Mouse (Mus musculus): ENCODE data around the gene Gins2. TPM values are rescaled to one million over a fixed set of nuclear protein-coding genes. Genes with fewer than 3 reads are reported as not detected.

Gins2 gene
- polyA plus RNA-seq, 1 experiment, result not detected

GRCm38 (mm10) chr8:120626461-120626860 is 37.4 kb upstream of the Gins2 start:
- WGBS, result 81% methylated on average over 11 of the region's 11 CpGs
- Histone ChIP-seq H3K27ac (ENCODE audit: insufficient read depth, low read depth, low read length) (no peak overlapping the region), H3K4me3 (ENCODE audit: insufficient read depth, low read depth, low read length) (no peak overlapping the region), H3K4me1 (ENCODE audit: control insufficient read depth, insufficient read depth, low read length) (peaks cover 4% of the 10 kb centered on the region)
- no peak for TF ChIP-seq POLR2A (IDR thresholded peaks at IDR 0.05; ENCODE audit: insufficient read depth, low read depth, low read length)
- no peak for TF ChIP-seq CTCF (IDR thresholded peaks at IDR 0.05; ENCODE audit: insufficient read depth, low read depth, low read length)

- WGBS, result 85% methylated on average over 2 of the region's 2 CpGs
- TF ChIP-seq CTCF (IDR thresholded peaks at IDR 0.05; ENCODE audit: insufficient read depth, low read depth, low read length) (no peak), POLR2A (IDR thresholded peaks at IDR 0.05; ENCODE audit: insufficient read depth, low read depth, low read length) (no peak)
- Histone ChIP-seq H3K4me3 (ENCODE audit: insufficient read depth, low read depth, low read length) (no peak overlapping the region), H3K27ac (ENCODE audit: insufficient read depth, low read depth, low read length) (no peak overlapping the region), H3K4me1 (ENCODE audit: control insufficient read depth, insufficient read depth, low read length) (peaks cover 2% of the 10 kb centered on the region; the same call in 1 of the 2 replicates)
Observed at GRCm38 (mm10) chr8:120623608-120624007, 34.5 kb upstream of the Gins2 start.

GRCm38 (mm10) chr8:120622161-120622560 is 33.1 kb upstream of the Gins2 start:
- Histone ChIP-seq H3K4me3 (ENCODE audit: insufficient read depth, low read depth, low read length) (no peak overlapping the region), H3K27ac (ENCODE audit: insufficient read depth, low read depth, low read length) (no peak overlapping the region), H3K4me1 (ENCODE audit: control insufficient read depth, insufficient read depth, low read length) (peaks cover 8% of the 10 kb centered on the region)
- 87% methylated on average over 14 of the region's 14 CpGs for WGBS
- no peak for TF ChIP-seq CTCF (IDR thresholded peaks at IDR 0.05; ENCODE audit: insufficient read depth, low read depth, low read length)
- TF ChIP-seq POLR2A (IDR thresholded peaks at IDR 0.05; ENCODE audit: insufficient read depth, low read depth, low read length), result no peak

- WGBS, result 75% methylated on average over 7 of the region's 7 CpGs
Observed at GRCm38 (mm10) chr8:120620441-120620840, 31.3 kb upstream of the Gins2 start.

GRCm38 (mm10) chr8:120619235-120620180 is 30.4 kb upstream of the Gins2 start:
- peak overlapping the region; percentile 81 for H3K27ac ChIP-seq (ENCODE audit: insufficient read depth, low read depth, low read length)
- peaks cover 17% of the 10 kb centered on the region for H3K4me1 ChIP-seq (ENCODE audit: control insufficient read depth, insufficient read depth, low read length)
- 55% methylated on average over 11 of the region's 11 CpGs for WGBS

More at GRCm38 (mm10) chr8:120620441-120620840, 31.3 kb upstream of the Gins2 start:
- Histone ChIP-seq H3K4me3 (ENCODE audit: insufficient read depth, low read depth, low read length) (no peak overlapping the region), H3K4me1 (ENCODE audit: control insufficient read depth, insufficient read depth, low read length) (peaks cover 17% of the 10 kb centered on the region), H3K27ac (ENCODE audit: insufficient read depth, low read depth, low read length) (peak overlapping the region; percentile 81)
- TF ChIP-seq POLR2A (IDR thresholded peaks at IDR 0.05; ENCODE audit: insufficient read depth, low read depth, low read length) (no peak), CTCF (IDR thresholded peaks at IDR 0.05; ENCODE audit: insufficient read depth, low read depth, low read length) (no peak)

GRCm38 (mm10) chr8:120618110-120618509 is 29.0 kb upstream of the Gins2 start:
- Histone ChIP-seq H3K4me1 (ENCODE audit: control insufficient read depth, insufficient read depth, low read length) (peaks cover 17% of the 10 kb centered on the region), H3K27ac (ENCODE audit: insufficient read depth, low read depth, low read length) (no peak overlapping the region; the same call in 1 of the 2 replicates), H3K4me3 (ENCODE audit: insufficient read depth, low read depth, low read length) (no peak overlapping the region)
- WGBS, result 0% methylated on average over 6 of the region's 6 CpGs
- TF ChIP-seq POLR2A (IDR thresholded peaks at IDR 0.05; ENCODE audit: insufficient read depth, low read depth, low read length), result no peak
- peak; percentile 76 for TF ChIP-seq CTCF (IDR thresholded peaks at IDR 0.05; ENCODE audit: insufficient read depth, low read depth, low read length)

More at GRCm38 (mm10) chr8:120619235-120620180, 30.4 kb upstream of the Gins2 start:
- TF ChIP-seq POLR2A (IDR thresholded peaks at IDR 0.05; ENCODE audit: insufficient read depth, low read depth, low read length), result no peak
- H3K4me3 ChIP-seq (ENCODE audit: insufficient read depth, low read depth, low read length), result no peak overlapping the region

GRCm38 (mm10) chr8:120616663-120617626 is 27.8 kb upstream of the Gins2 start:
- TF ChIP-seq POLR2A (IDR thresholded peaks at IDR 0.05; ENCODE audit: insufficient read depth, low read depth, low read length) (no peak), CTCF (IDR thresholded peaks at IDR 0.05; ENCODE audit: insufficient read depth, low read depth, low read length) (no peak)
- no peak overlapping the region for H3K27ac ChIP-seq (ENCODE audit: insufficient read depth, low read depth, low read length)
- H3K4me1 ChIP-seq (ENCODE audit: control insufficient read depth, insufficient read depth, low read length), result peaks cover 17% of the 10 kb centered on the region
- H3K4me3 ChIP-seq (ENCODE audit: insufficient read depth, low read depth, low read length), result no peak overlapping the region
- 41% methylated on average over 7 of the region's 8 CpGs for WGBS

- H3K27ac ChIP-seq (ENCODE audit: insufficient read depth, low read depth, low read length), result no peak overlapping the region
- WGBS, result 88% methylated on average over 3 of the region's 3 CpGs
- TF ChIP-seq POLR2A (IDR thresholded peaks at IDR 0.05; ENCODE audit: insufficient read depth, low read depth, low read length) (no peak), CTCF (IDR thresholded peaks at IDR 0.05; ENCODE audit: insufficient read depth, low read depth, low read length) (no peak)
- no peak overlapping the region for H3K4me3 ChIP-seq (ENCODE audit: insufficient read depth, low read depth, low read length)
- peaks cover 17% of the 10 kb centered on the region for H3K4me1 ChIP-seq (ENCODE audit: control insufficient read depth, insufficient read depth, low read length)
Observed at GRCm38 (mm10) chr8:120614491-120614890, 25.4 kb upstream of the Gins2 start.

Measured in olfactory bulb, adult 2 months (tissue).